8 mouse cellular contexts compared by ENCODE assay signal in genomic region chr10:43577997-43578331, GRCm38 (mm10). TPM values are rescaled to one million over a fixed set of nuclear protein-coding genes. Genes with fewer than 3 reads are reported as not detected.
DNase-seq lines count a peak whose midpoint lies in the region; ATAC-seq lines count a peak whose summit lies in the region.

Cd24a (plus strand) TSS chr10:43578284.

- H3K9me3 ChIP-seq in forebrain, embryonic 15.5 days: no peaks in the 10 kb centered on the region
- H3K9me3 ChIP-seq in neural tube, embryonic 12.5 days: no peaks in the 10 kb centered on the region

- H3K4me1 ChIP-seq in forebrain, embryonic 15.5 days: peaks cover 18% of the 10 kb centered on the region
- H3K4me1 ChIP-seq in neural tube, embryonic 12.5 days: peaks cover 24% of the 10 kb centered on the region

- H3K4me2 ChIP-seq in forebrain, embryonic 15.5 days (replicated peaks): peak within 1 kb of the TSS; percentile 88
- peak within 1 kb of the TSS; percentile 73 for H3K4me2 ChIP-seq in neural tube, embryonic 12.5 days (replicated peaks)

- WGBS in forebrain, embryonic 15.5 days: 2% methylated on average over 6 of the region's 6 CpGs
- WGBS in large intestine, adult 2 months: 1% methylated on average over 6 of the region's 6 CpGs
- under 1% methylated on average over 6 of the region's 6 CpGs for WGBS in neural tube, embryonic 12.5 days

- peaks cover 10% of the 10 kb centered on the region for H3K36me3 ChIP-seq in forebrain, embryonic 15.5 days
- H3K36me3 ChIP-seq in neural tube, embryonic 12.5 days: peaks cover 11% of the 10 kb centered on the region

- peak within 1 kb of the TSS; percentile 91 for H3K9ac ChIP-seq in forebrain, embryonic 15.5 days (replicated peaks)
- peak within 1 kb of the TSS; percentile 94 for H3K9ac ChIP-seq in neural tube, embryonic 12.5 days

- DNase-seq in layer of hippocampus, postnatal 14 days (ENCODE audit: low spot score in 2 of 2): no peak
- DNase-seq in layer of hippocampus, adult 18-20 months (ENCODE audit: low spot score in 2 of 2): no peak
- DNase-seq in adrenal gland, postnatal 14 days: no peak
- DNase-seq in large intestine, adult 2 months (ENCODE audit: low read depth, low spot score): no peak
- no peak for DNase-seq in embryo, embryonic 10.5 days (ENCODE audit: low spot score)
- DNase-seq in kidney, adult 8-10 months: no peak

- no peaks in the 10 kb centered on the region for H3K27me3 ChIP-seq in forebrain, embryonic 15.5 days
- H3K27me3 ChIP-seq in neural tube, embryonic 12.5 days (replicated peaks): no peaks in the 10 kb centered on the region

- H3K4me3 ChIP-seq in forebrain, embryonic 15.5 days: peak within 1 kb of the TSS; percentile 58
- H3K4me3 ChIP-seq in neural tube, embryonic 12.5 days: peak within 1 kb of the TSS; percentile 74

- H3K27ac ChIP-seq in forebrain, embryonic 15.5 days (replicated peaks): peak within 1 kb of the TSS; percentile 99
- peak within 1 kb of the TSS; percentile 98 for H3K27ac ChIP-seq in neural tube, embryonic 12.5 days

- ATAC-seq in forebrain, embryonic 15.5 days (replicated peaks): no peak
- ATAC-seq in neural tube, embryonic 12.5 days (ENCODE audit: low FRiP score, low read depth): no peak

RNA-seq across cellular contexts. Expression of gene Cd24a, which starts in this region (rescaled TPM):
- total RNA-seq in layer of hippocampus, postnatal 14 days (2021): 10 to 100 TPM; 31.0 to 42.0 TPM
- 1 to 10 TPM; 6.3 to 6.8 TPM for total RNA-seq in layer of hippocampus, adult 18-20 months (2021)
- total RNA-seq in adrenal gland, postnatal 14 days (2021): 67.5 and 81.0 TPM in 2 replicates
- 899 and 974 TPM in 2 replicates for polyA plus RNA-seq in forebrain, embryonic 15.5 days (2015; fragmentation: Nextera tagmentation; extraction: Ambion mirVana)
- 186 and 194 TPM in 2 replicates for polyA plus RNA-seq in large intestine, adult 2 months (2012; rRNA removed)
- 782 and 795 TPM in 2 replicates for polyA plus RNA-seq in neural tube, embryonic 12.5 days (2016; fragmentation: Nextera tagmentation; extraction: Ambion mirVana)
